Mouse (Mus musculus) embryo, embryonic 9.5 days (tissue): ENCODE data around the gene C530008M17Rik.

Experiments used
- DNase-seq: peaks from one replicate; pipeline ENCODE4 v3.0.0-alpha.2; 2017; ENCODE audit errors: extremely low spot score

Gene C530008M17Rik

DNA sequence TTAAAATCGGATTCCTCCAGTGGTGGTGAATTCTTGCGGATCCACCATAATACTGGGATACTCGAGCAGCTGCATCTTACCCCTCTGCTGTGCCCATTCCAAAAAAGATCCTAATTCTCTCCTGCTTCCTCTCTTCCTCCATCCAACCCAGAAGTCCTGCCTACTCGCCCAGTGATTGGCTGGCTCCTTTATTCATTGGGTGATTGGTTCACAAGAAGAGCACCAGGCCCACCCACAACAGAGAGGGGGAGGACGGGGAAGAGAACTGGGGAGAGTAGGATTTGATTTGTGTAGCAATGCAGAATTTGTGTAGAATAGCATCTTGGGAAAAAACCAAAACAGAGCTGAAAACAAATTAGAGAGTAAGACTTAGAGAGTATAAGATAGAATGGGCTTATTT lies 180.7 kb downstream of the C530008M17Rik start:
- DNase-seq: no peak

DNA sequence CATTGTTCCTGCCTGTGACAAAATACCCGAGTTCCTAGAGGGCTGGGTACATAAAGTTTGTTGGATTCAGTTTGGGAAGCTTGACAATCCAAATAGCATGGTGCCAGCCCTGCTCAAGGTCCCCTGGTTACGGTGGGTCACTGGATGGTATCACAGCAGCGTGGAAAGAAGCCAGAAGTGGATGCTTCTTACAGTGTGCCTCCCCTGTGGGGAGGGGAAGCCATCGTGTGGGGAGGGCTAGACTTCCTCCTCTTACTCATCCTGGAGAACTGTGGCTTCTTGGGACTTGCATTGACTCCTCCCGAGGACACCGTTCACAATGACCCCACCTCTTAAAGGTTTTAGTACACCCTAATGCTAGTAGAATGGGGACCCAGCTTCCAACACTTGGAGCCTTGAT lies 183.5 kb downstream of the C530008M17Rik start:
- DNase-seq: no peak

DNA sequence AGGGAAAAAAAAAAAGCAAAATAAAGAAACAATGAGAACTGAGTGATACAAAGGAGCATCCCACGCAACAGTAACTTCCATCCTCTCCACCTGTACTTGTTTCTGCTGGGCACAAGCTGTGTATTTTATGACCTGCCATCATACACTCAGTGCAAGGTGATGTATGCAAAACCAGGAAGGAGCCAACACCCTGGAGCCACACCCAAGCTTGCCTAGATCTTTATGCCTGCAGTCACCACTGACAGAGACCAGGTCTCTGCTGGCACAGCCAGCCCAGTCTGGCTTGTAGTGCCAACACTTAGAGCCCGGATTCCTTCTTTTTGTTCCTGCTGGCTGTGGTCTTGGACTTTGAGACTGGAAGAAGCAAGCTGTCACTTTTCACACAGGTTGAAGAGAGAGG lies 185.5 kb downstream of the C530008M17Rik start:
- DNase-seq: no peak

DNA sequence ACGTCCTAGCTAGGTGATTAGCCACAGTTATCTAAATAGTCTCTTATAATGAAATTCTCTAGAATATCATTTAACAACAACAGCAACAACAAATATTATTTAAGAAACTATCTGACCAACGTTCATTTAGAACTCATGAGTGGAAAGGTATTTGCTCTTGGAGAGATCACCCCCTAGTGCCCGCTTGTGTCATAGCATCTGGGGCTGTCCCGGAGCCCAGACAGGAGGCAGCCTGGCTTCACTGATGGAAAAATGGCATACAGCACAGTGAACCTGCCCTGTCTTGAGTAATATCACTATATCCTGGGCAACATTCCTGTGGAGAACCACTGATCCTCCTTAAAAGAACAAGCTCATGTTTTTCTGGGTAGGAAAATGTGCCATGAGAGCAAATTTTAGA lies 187.1 kb downstream of the C530008M17Rik start:
- DNase-seq: peak; percentile 42

DNA sequence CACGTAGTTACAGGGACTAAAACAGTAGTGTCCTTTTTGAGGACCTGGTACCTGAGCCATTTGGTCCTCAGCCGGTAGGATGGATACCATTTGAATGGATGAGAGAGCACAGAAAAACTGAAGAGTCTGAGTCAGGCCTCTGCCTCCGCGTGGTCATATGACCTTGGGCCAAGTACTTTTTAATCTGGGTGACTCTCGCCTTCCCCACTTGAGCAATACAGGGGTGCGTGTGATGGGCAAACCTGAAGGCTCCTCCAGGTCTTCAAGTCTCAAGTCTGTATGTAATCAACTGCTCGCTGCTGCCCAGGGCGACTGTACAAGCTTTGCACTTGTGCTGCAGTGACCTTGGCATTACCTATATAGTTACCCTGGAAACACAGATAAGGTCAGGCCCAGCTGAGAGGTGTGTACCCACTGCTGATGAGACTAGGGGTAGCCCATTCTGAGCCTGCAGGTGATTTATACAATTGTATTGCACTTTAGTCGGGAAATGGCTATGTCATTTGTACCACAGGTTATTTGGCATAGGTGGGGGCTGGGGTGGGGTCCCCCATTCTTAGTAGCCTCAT lies 187.6 kb downstream of the C530008M17Rik start:
- no peak for DNase-seq

DNA sequence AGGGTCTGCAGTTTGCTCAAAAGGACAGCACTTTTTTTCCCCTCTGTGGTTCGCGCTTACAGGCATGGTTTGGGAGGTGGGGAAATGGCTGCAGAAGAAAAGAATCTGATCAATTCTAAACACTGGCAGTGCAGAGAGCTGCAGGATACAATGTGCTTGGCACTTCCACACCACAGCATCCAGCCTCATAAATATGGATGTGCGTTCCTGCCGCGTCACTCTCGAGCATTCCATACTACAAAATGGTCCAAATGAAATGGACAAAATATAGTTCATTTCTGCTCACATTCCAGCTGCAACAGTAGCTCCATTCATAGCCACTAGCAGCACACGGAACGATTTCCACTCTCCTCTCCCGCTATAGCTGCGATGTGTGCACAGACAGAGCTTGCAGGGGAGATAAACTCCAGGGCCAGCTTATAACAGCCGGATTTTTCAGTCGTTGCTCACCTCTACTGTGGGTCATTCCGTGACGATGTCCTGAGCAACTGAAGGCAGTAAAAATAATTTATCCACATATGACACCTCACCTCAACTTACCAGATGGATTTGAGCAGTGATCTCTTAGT lies 188.4 kb downstream of the C530008M17Rik start:
- no peak for DNase-seq

DNA sequence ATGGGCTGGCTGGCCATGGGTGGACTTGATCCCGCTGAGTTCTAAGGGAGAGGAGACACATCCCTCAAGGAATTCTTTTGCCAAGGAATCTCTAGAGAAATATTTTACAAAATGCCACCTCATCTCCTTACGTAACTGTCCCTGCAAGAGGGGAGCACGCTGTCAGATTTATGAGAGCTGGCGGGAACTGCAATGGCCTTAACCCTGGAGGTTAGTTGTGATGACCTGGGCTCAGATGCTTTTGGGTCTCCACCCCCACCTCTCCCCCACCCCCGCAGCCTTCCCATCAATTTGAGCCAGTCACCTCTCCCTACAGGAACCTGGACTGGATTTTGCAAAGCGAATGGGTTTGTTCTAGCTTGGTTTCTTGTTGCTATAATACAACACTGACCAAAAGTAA lies 190.8 kb downstream of the C530008M17Rik start:
- no peak for DNase-seq

DNA sequence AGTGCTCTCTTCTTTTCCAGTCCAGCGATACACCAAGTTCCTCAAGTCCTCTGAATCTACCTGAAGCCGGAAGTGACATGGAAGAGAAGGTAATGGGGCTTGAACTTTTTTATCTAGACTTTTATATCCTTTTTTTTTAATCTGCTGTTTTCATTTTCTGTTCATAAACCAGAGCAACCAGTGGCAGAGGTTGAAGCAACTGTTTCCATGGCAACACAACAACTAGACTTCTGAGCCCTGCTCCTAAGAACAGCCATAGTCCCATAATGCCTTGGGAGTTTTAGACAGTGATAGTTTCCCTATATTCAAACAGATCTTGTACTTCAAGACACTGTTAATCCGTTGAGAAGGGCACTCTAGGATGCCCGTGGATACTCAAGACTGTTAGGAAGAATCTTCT lies 195.0 kb downstream of the C530008M17Rik start:
- no peak for DNase-seq

DNA sequence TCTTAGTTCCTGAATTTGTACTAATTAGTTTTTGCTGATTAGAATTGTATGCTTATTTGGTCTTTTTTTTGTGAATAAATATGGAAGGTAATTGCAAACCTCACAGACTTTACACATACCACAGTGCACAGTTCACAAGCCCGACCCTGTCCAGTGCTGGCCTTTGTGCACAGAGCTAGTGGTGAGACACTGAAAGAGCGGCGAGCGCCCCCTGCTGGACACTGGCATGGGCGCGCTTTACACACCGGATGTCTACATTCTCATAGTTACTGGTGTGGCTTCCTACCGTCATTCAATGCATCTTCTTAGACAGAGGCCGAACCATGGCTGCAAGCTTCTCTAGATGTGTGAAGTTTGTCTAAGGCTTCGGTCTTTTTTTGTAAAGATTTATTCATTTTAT lies 197.2 kb downstream of the C530008M17Rik start:
- DNase-seq: peak; percentile 86

DNA sequence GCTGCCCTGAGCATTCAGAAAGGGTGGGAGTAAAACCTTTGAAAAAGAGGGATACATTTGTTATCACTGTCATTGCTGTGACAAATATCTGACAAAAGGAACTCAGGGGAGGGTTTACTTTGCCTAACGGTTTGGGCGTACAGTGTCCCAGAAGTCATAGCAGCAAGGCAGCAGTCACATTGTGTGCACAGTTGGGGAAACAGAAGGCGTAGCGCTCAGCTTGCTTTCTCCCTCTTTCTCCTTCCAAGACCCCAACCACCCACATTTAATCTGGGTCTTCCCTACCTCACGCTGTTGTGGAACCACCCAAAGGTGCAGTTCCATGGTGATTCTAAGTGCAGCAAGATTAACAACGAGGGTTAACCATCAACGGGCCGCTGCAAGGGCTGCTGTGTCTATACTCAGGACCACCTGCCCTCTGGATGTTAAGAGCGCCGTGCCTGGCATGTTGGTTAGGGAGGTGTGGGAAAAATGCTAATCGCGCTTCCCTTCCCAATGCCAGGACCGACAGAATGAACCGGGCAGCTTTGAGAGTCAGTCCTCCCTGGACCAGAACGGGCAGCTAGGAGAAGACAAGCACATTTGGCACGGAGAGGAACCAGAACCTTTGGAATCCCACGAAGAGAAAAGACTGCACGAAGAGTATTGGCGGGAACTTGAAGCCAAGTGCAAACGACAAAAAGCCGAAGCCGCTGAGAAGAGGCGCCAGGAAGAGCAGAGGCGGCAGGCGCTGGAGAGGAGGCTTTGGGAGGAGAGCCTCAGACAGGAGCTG lies 199.7 kb downstream of the C530008M17Rik start:
- peak; percentile 44 for DNase-seq

DNA sequence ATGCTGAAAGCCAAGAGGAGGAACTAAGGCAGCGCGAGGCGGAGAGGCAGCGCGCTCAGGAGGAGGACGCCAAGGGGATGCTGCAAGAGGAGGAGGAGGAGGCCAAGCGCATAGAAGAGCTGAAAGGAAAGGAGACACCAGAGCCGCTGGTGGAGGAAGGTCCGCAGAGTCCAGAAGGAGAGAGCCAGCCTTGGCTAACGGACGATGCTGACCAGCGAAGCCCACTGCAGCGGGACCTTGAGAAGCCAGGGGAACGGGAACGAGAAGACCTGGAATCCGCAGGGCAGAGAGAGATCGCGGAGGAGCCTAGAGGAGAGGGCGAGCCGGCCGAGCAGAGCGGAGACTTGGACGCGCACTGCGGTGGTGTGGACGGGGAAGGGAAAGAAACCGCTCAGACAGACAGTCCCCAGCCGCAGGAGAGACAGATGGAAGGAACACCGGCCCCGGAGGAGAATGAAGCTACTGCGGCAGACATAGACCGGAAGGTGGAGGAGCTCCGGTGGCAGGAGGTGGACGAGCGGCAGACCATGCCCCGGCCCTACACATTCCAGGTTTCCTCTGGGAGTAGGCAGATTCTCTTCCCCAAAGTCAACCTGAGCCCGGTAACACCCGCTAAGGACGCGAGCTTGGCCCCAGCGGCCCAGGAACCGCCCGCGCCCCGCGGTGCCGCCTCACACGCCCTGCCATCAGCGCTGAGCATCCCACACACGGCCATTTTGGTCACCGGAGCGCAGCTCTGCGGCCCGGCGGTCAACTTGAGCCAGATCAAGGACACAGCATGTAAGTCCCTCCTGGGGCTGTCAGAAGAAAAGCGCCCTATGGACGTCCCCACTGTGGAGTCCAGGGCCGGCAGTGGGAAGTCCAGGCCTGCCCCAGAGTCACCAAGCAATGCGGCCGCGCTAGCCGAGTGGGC lies 201.0 kb downstream of the C530008M17Rik start:
- DNase-seq: peak; percentile 57

DNA sequence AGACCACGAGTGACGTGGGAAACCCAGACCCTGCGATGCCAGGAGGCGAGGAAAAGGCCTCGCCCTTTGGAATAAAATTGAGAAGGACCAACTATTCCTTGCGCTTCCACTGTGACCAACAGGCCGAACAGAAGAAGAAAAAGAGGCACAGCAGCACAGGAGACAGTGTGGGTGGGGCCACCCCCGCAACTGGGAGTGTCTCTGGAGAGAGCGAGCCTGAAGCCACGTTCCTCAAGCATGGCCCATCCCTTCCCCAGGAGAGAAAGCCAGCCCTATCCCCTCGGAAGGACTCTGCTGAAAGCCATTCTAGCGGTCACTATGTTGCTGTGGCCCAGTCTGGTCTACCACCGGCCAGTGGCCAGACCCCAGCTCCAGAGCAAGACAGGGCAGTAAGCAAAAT lies 202.1 kb downstream of the C530008M17Rik start:
- DNase-seq: no peak

DNA sequence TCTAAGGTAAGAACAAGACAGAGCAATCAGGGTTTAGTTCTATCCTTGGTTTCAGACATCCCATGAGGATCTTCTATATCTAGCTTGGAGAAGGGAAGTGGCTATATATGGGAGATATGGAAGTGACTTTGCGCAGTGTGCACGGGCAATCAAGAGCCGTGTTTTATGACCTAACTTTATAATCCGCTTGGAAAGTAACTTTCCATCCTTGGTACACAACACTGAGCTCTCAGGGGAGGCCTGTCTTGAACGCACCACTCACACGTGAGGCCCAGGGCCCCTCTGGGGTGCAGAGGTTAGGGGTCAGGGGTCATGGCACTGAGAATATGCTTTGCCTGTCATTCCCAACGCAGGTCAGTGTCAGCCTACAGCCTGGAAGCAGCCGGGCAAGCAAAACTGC lies 210.5 kb downstream of the C530008M17Rik start:
- DNase-seq: no peak

DNA sequence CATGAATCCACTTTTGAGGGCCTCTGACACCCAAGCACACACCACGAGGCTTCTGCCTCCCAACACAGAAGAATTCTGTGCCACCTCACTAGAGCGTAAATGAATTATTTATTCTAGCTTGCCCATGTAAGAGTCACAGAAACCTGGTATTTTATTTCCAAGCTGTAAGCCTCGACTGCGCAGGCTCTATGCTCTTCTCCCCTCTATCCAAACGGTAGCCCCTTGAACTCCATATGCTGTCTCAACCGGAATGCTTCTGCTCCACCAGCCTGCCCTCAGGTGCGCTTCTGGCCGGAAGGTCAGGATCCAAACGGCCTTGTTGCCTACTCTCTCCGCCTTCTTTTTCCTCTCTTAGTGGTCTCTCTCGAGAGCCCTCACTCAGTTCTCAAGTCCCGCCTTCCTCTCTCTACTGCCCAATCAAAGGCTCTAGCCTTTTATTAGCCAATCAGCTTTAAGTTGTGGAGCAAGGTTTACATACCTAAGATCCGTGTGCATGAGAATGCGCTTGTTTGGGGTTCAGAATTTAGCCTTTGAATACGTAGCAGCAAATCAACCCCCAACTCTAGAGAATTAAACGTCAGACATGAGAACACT lies 212.5 kb downstream of the C530008M17Rik start:
- peak; percentile 60 for DNase-seq

DNA sequence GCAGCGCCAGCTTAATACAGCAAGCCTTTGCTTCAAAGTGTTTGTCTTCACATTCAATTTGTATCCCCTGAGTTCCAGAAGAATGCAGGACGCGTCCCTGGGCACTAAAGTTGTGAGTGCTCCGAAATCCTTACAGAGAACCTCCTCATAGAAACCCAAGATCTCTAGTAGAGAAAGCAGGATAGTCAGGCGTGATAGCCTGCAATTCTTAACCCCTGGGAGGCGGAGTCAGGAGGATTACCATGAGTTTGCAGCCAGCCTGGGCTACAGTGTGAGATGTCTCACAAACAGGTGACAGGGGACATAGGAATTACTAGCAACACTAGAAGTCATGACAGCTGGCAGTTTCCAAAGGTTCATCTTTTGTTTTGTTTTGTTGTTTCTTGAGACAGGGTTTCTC lies 213.2 kb downstream of the C530008M17Rik start:
- no peak for DNase-seq

DNA sequence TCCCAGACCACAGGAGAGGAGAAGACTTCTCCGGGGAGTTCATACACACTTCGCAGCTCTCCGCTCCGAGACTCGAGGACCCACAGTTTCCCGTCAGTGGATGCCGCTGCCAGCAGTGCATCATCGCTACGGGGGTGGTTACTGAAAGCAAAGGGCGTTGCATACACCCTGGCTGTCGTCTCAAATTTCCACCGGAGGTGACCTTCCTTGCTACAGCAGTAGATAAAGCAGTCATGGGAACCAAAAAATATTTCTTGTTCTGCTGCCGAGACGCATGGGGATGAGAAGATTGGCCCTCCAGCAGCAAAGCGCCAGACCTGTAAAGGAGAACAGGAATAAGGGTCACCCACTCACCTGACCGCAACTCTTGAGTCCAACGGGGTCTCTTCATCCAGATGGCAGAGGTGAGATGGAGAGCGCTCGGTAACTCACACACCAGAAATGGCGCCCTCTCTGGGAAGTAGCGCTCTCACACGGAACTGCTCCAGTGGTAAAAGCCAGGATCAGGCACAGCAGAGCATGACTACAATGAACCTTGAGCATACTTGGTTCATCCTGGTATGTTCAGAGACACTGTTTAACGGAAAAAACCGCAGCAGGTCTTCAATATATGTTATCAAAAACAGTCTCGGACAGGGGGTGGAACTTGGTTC lies 219.9 kb downstream of the C530008M17Rik start:
- no peak for DNase-seq

DNA sequence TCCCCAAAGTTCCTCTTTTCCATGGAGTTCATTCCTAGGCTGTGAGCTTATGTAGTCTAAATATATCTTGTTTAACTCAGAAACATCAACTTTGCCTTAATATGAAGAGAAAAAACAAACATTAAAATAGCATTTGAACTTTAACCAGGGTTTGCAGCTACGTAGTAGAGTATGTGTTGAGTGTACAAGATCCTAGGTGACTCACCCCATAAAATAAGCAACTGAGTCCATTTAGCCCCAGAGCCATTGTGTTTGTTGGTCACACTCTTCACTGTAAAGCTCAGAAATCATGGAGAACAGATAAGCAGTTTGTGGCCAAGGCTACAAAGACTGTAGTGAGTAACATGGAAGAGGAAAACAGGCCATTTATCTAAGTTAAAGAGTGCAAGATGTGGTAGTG lies 227.8 kb downstream of the C530008M17Rik start:
- DNase-seq: no peak

DNA sequence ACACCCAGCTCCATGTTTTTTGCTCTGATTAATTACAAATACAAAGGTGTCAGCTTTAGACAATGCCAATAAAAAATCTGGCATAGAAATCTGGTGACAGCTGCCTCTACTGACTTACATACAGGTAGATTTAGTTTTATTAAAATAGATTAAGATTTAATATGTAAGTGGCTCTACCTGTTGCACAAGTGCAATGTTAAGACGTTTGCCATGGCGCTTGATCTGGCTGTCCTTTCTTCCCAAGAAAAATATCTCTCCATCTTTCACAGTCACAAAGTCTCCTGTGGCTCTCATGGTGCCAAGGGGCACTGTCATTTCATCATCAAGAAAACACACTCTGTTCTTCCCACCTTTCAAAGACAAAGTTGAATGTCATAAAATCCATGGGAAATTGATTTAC lies 230.7 kb downstream of the C530008M17Rik start:
- no peak for DNase-seq

DNA sequence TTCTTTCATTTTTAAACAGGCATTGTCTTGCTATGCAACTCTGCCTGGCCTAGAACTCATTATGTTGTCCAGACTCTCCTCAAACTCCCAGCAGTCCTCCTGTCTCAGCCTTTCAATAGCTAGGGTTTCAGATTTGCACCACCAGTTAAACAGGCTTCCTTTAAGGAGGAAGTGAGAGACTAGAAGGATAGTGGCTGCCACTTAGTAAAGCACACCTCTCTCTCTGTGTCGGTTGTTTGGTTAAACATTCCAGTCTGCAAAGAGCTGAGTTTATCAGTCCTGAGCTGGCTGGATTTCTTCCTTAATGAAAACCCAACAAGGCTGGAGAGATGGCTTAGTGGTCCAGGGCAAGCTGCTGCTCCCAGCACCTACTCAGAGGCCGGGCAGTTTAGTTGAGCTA lies 236.3 kb downstream of the C530008M17Rik start:
- DNase-seq: no peak

DNA sequence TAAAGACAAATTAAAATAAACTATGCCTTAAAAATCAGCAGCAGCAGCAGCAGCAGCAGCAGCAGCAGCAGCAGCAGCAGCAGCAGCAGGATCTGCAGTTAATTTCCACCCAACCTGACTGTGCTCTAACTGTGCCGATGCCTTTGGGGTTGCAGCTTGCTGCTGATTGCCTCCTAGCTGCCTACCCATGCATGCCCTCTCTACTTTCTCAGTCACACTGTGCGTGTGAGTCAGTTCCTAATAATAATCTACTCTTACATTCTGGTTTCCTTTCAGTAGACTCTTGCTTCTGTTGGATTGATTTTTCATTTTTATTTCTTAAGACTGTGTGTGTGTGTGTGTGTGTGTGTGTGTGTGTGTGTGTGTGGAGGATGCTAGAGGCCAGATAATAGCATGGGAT lies 236.8 kb downstream of the C530008M17Rik start:
- DNase-seq: no peak

DNA sequence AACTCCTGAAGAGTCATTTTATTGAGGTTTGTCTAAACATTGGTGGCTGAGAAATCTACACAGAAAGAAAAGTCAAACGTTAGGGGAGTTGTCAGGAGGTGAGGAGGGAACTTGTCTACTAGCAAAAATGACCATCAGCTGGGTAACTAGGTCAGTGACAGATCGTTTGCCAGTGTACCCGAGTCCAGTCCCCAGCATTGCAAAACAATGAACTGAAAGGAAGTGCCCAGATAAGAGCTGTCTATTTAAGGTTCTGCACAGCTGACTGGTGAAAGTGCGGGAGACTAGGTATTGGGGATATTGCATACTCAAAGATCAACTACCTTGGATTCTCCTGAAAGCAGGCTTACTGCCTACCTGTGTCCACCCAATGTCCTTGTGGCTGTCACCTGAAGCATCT lies 245.8 kb downstream of the C530008M17Rik start:
- no peak for DNase-seq
